Mouse (Mus musculus) intestine, embryonic 14.5 days (tissue): ENCODE measurements around the gene St8sia4. TPM values are rescaled to one million over a fixed set of nuclear protein-coding genes. Genes with fewer than 3 reads are reported as not detected.
"Not testable (repeated sequence)": the region's sequence is repeated elsewhere in the genome, so short reads cannot be mapped to it uniquely, and the experiment has no call there.

Experiments
- ATAC-seq: fragments of 200-750 bp; cut with Nextera tagmentation; replicated peaks from 2 replicates; pipeline ENCODE4 v1.8.0; 2017; ENCODE audit warnings: low read depth, moderate number of reproducible peaks, moderate TSS enrichment, moderate library complexity; ENCODE audit not compliant: low FRiP score, low TSS enrichment
- DNase-seq: peaks from one replicate; pipeline ENCODE4 v3.0.0-alpha.2; 2018; ENCODE audit warnings: low spot score
- H3K27ac ChIP-seq: fragments of 300-500 bp; sonication (generic); 2 replicates; pipeline ENCODE4 v1.5.1; 2014; ENCODE audit warnings: low read depth, mild to moderate bottlenecking, control low read depth
- H3K27me3 ChIP-seq: fragments of 300-500 bp; sonication (generic); replicated peaks from 2 replicates; pipeline ENCODE4 v1.6.1; 2014; ENCODE audit warnings: low read length, control low read depth; ENCODE audit not compliant: control insufficient read depth, insufficient read depth
- H3K36me3 ChIP-seq: fragments of 300-500 bp; sonication (generic); 2 replicates; pipeline ENCODE4 v1.6.1; 2014; ENCODE audit warnings: low read length, control low read depth; ENCODE audit not compliant: control insufficient read depth, insufficient read depth
- H3K4me1 ChIP-seq: fragments of 300-500 bp; sonication (generic); replicated peaks from 2 replicates; pipeline ENCODE4 v1.6.1; 2014; ENCODE audit warnings: low read length, control low read depth, mixed read lengths; ENCODE audit not compliant: control insufficient read depth, insufficient read depth
- H3K4me2 ChIP-seq: fragments of 300-500 bp; sonication (generic); 2 replicates; pipeline ENCODE4 v1.6.1; 2014; ENCODE audit warnings: low read length
- H3K4me3 ChIP-seq: fragments of 300-500 bp; sonication (generic); 2 replicates; pipeline ENCODE4 v1.5.1; 2014; ENCODE audit warnings: low read depth, low read length, control low read depth, mixed read lengths
- H3K9ac ChIP-seq: fragments of 300-500 bp; sonication (generic); 2 replicates; pipeline ENCODE4 v1.6.1; 2014; ENCODE audit warnings: mild to moderate bottlenecking, low read length
- H3K9me3 ChIP-seq: fragments of 300-500 bp; sonication (generic); 2 replicates; pipeline ENCODE4 v1.6.1; 2016; ENCODE audit warnings: low read length, control low read depth; ENCODE audit not compliant: control insufficient read depth
- WGBS: fragments of 180-500 bp; shearing (Covaris S2); extraction: QIAGEN DNeasy Blood & Tissue Kit; methylation state at CpG from one replicate; pipeline ENCODE4 v1.1.7; 2014; 5-methylcytosine and 5-hydroxymethylcytosine counted together
- polyA plus RNA-seq: library from polyadenylated mRNA; unstranded; fragments of >200 nt; fragmentation: Nextera tagmentation; extraction: Ambion mirVana; gene quantifications from 2 replicates; pipeline ENCODE4 v1.2.1, GENCODE M21; 2014

St8sia4 gene
- polyA plus RNA-seq, 1 experiment from 2014 or later, result 4.4 TPM

DNA sequence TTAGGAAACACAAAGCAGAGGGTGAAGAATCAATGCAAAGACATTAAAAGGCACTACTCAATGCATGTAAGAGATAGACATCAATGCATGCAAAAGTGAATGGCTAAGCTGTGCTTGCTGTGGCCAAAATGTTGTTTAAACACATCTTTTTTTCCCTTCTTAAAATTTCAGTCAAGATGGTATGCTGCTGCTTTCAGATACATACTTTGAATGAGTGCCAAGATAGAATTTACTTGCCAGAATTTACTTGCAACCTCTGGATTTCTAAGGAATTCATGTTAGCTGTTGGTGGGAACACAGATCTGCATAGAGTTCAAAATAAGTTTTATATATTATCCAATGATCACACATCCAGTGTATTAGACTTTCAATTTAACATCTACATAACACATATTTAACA lies 77.9 kb downstream of the St8sia4 start:
- ATAC-seq (no peak), DNase-seq (no peak)
- Histone ChIP-seq H3K27me3 (no peaks in the 10 kb centered on the region), H3K27ac (no peak overlapping the region), H3K4me1 (no peaks in the 10 kb centered on the region), H3K4me3 (no peak overlapping the region), H3K9me3 (no peaks in the 10 kb centered on the region), H3K4me2 (no peak overlapping the region), H3K36me3 (no peaks in the 10 kb centered on the region), H3K9ac (no peak overlapping the region)

DNA sequence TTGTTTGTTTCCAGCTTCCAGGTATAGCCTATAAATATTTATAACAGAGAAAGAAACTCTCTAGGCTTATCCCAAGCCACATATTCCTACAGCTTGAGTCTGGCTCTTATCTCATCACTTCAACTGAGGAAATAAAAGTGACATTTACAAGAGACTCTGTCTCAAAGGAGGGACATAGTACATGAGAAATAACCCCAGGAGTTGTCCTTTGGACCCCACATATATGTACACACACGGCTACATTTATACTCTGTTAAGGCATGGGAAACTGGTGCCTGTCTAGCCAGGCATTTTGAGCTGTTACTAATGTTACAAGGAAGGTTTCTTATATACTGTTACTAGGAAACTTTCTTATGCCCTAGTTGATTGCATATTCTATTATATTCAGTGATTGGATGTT lies 84.1 kb downstream of the St8sia4 start:
- Histone ChIP-seq H3K4me1 (0 out of 2 replicates have a peak, but pooled peaks cover 2% of the 10 kb centered on the region), H3K27me3 (no peaks in the 10 kb centered on the region), H3K36me3 (no peaks in the 10 kb centered on the region), H3K27ac (no peak overlapping the region), H3K9ac (no peak overlapping the region), H3K4me2 (no peak overlapping the region), H3K4me3 (no peak overlapping the region), H3K9me3 (no peaks in the 10 kb centered on the region)
- WGBS, result 37% methylated on average over 1 of the region's 1 CpGs
- ATAC-seq, result no peak
- no peak for DNase-seq

DNA sequence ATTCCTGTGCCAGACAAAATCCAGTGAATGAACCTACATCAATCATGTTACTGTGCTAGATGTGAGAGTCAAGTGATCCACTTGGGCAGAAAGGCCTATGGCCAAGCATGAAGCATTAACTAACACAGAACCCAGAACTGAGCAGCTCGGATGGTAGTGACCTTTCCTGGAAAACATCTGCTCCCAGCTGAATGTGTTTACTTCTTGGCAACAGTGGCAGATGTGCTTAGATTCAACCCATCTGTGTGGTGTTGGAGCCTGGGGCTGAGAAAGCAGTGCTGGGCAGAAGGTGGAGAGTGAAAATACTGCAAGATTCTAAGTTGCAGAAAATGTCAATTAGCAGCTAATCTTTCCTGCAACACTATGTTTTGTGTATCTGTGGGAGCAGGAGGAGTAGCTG lies 85.1 kb downstream of the St8sia4 start:
- Histone ChIP-seq H3K9ac (no peak overlapping the region), H3K4me3 (no peak overlapping the region), H3K27ac (no peak overlapping the region), H3K9me3 (no peaks in the 10 kb centered on the region), H3K36me3 (no peaks in the 10 kb centered on the region), H3K4me1 (0 out of 2 replicates have a peak, but pooled peaks cover 2% of the 10 kb centered on the region), H3K27me3 (no peaks in the 10 kb centered on the region), H3K4me2 (no peak overlapping the region)
- 19% methylated on average over 1 of the region's 1 CpGs for WGBS
- no peak; the same call in 1 of the 2 replicates for ATAC-seq
- no peak for DNase-seq

GRCm38 (mm10) chr1:95572619-95573540 lies 94.5 kb downstream of the St8sia4 start:
- no peak overlapping the region for H3K4me2 ChIP-seq

DNA sequence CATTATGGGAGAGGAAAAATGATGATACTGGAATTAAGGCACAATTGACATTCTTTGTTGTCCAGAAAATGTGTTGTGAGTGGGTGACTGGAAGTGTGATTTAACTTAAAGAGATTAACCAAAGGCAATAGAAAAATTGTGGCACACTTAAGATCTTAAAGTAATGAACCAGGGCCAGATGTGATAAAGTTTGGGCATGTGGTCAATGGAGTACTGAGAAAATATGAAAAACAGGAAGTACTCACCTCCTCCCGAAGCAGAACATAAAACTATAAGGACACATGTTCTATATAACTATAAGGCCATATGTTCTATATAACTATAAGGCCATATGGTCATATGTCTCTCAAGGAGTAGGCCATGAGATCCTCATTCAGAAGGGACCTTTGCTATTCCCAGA lies 96.3 kb downstream of the St8sia4 start:
- no peak overlapping the region for H3K27ac ChIP-seq
- H3K36me3 ChIP-seq, result no peaks in the 10 kb centered on the region
- H3K9ac ChIP-seq, result no peak overlapping the region
- no peaks in the 10 kb centered on the region for H3K9me3 ChIP-seq
- H3K4me3 ChIP-seq, result no peak overlapping the region
- 67% methylated on average over 1 of the region's 1 CpGs for WGBS
- no peaks in the 10 kb centered on the region for H3K27me3 ChIP-seq
- H3K4me2 ChIP-seq, result no peak overlapping the region
- ATAC-seq (no peak), DNase-seq (no peak)
- H3K4me1 ChIP-seq, result no peaks in the 10 kb centered on the region

More at GRCm38 (mm10) chr1:95572619-95573540, 94.5 kb downstream of the St8sia4 start:
- Histone ChIP-seq H3K27me3 (no peaks in the 10 kb centered on the region), H3K36me3 (no peaks in the 10 kb centered on the region), H3K9me3 (no peaks in the 10 kb centered on the region), H3K4me3 (no peak overlapping the region), H3K27ac (no peak overlapping the region), H3K9ac (no peak overlapping the region), H3K4me1 (no peaks in the 10 kb centered on the region)
- DNase-seq, result no peak
- ATAC-seq, result no peak
- WGBS, result 90% methylated on average over 9 of the region's 9 CpGs

DNA sequence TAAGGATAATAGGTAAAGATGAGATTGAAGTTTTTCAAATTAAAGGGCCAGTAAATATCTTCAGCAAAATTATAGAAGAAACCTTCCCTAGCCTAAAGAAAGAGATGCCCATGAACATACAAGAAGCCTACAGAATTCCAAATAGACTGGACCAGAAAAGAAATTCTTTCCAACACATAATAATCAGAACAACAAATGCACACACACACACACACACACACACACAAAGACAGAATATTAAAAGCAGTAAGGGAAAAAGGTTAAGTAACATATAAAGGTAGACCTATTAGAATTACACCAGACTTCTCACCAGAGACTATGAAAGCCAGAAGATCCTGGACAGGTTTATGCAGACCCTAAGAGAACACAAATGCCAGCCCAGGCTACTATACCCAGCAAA lies 112.8 kb downstream of the St8sia4 start:
- H3K9me3 ChIP-seq, H3K4me3 ChIP-seq, H3K27me3 ChIP-seq, DNase-seq, H3K36me3 ChIP-seq, ATAC-seq, H3K27ac ChIP-seq, H3K4me2 ChIP-seq, H3K9ac ChIP-seq, H3K4me1 ChIP-seq: not testable (repeated sequence)

GRCm38 (mm10) chr1:95541460-95541859 lies 125.9 kb downstream of the St8sia4 start:
- Histone ChIP-seq H3K4me1 (no peaks in the 10 kb centered on the region), H3K4me3 (no peak overlapping the region), H3K36me3 (no peaks in the 10 kb centered on the region), H3K27ac (no peak overlapping the region), H3K4me2 (no peak overlapping the region), H3K27me3 (no peaks in the 10 kb centered on the region), H3K9ac (no peak overlapping the region), H3K9me3 (no peaks in the 10 kb centered on the region)
- 66% methylated on average over 3 of the region's 3 CpGs for WGBS
- ATAC-seq (no peak), DNase-seq (no peak)
